Mouse (Mus musculus) ovary, postnatal 10 days (tissue): ENCODE data around the gene Anapc2.

Experiments
- DNase-seq: peaks from one replicate; pipeline ENCODE4 v3.0.0; 2022; ENCODE audit warnings: low spot score

Anapc2 gene

DNA sequence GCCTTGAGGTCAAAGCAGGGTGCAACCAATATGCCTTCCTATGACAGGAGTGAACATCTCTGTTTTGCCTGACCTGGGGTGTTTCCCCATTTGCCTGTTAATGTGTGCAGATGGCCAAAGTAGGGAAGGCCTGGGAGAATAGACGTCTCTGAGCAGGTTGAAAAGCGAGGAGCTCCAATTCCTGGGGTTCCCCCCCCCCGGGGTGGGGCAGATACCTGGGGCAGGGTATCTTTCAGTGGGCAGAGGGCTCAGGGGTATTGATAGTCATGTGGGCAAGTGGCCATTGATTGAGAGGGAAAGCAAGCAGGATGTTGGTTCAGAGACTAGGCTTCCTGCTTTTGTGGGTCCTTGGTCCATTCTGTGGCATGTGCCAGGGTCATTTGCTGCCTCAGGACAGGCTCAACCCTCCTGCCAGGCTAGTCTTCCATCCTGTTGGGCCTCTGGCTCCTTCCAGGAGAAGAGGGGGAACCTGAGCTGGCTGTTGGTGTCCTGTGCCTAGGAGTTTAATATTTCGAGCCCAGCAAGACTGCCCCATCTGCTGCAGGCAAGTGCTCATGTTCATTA, 4.5 kb upstream of the Anapc2 start:
- DNase-seq = no peak

DNA sequence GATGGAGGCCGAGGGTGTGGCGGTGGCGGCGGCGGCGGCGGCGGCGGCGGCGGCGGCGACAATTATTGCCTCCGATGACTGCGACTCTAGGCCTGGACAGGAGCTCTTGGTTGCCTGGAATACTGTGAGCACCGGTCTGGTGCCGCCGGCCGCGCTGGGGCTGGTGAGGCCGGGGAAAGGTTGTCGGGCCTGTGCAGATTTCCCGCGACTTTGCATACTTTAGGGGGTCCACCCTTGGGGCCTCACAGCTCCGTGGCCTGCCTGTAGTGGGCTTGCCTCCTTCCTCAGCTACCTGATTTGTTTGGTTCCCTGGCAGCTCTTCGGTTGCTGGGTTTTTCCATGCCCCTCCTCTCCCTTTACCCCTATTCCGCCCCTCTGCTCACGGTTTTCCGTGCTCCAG, 237 bp downstream of the Anapc2 start:
- DNase-seq = no peak

GRCm38 (mm10) chr2:25273010-25273409, 732 bp downstream of the Anapc2 start:
- DNase-seq = no peak

DNA sequence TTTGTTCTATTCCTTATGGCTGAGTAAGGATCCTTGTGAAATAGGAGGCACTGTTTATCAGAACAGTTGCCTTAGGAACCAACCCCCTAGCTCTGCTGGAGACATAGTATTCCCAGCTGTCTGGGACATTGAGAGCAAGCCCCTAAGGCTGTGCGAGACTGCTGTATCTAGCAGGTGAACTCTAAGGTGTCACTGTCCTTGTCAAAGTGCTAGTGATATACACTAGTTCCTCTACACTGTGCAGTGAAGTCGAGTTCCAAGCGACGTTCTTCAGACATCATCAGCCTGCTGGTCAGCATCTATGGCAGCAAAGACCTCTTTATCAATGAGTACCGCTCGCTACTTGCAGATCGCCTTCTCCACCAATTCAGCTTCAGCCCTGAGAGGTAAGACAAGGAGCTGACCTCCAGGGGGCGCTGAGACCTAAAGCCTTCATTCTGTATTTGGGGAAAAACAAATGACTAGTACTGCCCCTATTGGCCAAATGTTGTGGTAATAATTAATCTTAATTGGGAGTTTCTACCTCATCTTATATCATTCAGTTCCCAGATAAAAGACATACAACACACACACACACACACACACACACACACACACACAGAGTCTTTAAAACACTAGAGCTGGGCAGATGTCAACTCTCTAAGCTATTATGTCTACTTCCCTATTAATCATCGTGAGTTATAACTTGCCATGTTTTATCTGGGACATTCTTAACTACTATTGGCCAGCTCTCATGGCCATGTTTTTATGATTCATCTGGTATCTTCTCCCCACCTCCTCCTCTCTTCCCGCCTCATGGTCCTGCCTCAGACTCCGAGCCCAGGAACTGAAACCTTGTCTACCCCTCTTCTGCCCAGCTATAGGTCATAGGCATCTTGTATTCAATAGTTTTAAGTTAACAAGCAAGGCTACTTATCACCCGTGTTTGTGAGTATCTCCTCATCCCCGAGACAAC, 6.9 kb downstream of the Anapc2 start:
- no peak for DNase-seq

DNA sequence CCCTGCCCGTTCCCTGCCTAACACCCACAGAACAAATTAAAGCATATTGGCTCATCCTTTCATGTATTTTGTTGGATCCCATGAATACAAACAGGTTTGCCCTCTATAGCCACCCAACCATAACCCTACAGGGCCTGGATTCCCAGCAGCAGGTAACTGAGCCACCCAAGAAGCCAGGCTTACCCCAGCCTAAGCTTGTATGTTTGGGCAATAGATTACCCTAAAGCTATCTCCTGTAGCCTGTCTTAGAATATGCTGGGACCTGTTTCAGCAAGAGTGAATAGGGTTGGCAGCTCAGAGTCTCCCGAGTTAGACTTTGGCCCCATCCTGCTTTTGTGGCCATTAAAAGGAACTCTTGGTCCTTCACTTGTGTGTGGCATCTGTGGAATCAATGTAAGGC, 13.3 kb downstream of the Anapc2 start:
- DNase-seq = no peak

GRCm38 (mm10) chr2:25286314-25286713, 14.0 kb downstream of the Anapc2 start:
- DNase-seq = no peak

GRCm38 (mm10) chr2:25286837-25287636, 14.8 kb downstream of the Anapc2 start:
- DNase-seq = no peak

GRCm38 (mm10) chr2:25287927-25288649, 15.8 kb downstream of the Anapc2 start, which contains the start of gene Tmem210:
Tmem210 (plus strand) TSS chr2:25288145.
- no peak for DNase-seq

DNA sequence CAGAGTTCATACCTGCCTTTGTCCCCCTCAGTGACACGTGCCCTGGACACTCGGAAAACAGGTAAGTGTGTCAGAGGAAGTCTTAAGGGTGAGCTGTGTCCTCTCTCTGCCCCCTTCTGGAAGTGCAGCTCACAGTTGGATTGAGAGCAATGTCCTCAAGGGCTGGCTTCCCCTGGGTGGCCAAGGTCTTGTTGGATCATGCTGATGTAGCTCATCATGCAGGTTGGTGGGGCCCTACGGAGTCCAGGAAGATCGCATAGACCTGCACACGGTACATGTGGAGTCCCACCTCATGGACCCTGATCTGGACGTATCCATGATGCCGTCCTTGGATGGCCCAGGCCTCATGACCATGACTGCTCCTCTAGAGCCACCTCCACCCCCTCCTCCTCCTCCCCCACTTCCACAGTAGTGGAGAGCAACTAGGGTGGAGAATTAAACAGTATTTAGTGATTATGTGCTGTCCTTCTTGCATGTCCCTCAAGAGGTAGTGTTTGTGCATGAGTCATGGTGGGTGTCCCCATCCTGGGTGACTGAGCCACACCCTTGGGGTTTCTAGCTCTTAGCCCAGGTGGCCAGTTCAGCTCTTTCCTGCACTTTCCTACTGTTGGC, 16.6 kb downstream of the Anapc2 start:
- DNase-seq = no peak

DNA sequence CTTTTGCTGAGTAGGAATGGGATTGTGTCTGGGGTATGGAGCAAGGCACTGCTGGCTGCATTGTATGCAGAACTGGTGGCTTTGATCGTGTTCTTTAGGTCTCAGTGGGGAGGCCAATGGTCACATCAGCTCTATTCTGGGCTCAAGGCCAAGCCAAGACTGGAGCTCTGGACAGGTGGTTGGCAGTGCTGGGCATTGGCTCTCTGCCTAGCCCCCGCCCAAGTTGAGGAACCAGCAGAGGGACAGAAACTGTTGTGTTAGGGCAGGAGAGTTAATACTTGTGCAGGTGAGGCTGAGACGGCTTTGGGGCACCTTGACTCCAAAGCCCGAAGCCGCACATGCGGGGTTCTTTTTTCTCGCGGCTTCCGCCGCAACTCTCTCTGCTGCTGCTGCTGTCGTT, 17.4 kb downstream of the Anapc2 start, which contains the start of gene Lrrc26:
Gene Lrrc26, plus strand, starts transcription at position 265 of the 400 bp plus-strand sequence.
- no peak for DNase-seq

DNA sequence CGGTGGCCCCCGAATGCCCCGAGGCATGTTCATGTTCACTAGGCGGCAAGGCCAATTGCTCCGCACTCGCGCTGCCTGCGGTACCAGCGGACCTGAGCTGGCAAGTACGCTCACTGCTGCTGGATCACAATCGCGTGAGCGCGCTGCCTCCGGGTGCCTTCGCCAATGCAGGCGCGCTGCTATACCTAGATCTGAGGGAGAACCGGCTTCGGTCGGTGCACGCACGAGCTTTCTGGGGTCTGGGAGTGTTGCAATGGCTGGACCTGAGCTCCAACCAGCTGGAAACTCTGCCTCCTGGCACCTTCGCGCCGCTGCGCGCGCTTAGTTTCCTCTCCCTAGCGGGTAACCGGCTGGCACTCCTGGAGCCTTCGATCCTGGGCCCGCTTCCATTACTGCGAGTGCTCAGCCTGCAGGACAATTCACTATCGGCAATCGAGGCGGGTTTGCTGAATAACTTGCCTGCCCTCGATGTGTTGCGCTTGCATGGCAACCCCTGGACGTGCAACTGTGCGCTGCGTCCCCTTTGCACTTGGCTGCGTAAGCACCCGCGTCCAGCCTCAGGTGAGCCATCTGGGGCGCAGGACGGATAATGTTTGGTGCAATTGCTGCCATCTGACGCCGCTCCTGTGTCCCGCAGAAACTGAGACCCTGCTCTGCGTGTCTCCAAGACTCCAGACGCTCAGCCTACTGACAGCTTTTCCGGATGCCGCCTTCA, 18.0 kb downstream of the Anapc2 start:
- DNase-seq = no peak

GRCm38 (mm10) chr2:25290816-25291130, 18.5 kb downstream of the Anapc2 start:
- DNase-seq = no peak

DNA sequence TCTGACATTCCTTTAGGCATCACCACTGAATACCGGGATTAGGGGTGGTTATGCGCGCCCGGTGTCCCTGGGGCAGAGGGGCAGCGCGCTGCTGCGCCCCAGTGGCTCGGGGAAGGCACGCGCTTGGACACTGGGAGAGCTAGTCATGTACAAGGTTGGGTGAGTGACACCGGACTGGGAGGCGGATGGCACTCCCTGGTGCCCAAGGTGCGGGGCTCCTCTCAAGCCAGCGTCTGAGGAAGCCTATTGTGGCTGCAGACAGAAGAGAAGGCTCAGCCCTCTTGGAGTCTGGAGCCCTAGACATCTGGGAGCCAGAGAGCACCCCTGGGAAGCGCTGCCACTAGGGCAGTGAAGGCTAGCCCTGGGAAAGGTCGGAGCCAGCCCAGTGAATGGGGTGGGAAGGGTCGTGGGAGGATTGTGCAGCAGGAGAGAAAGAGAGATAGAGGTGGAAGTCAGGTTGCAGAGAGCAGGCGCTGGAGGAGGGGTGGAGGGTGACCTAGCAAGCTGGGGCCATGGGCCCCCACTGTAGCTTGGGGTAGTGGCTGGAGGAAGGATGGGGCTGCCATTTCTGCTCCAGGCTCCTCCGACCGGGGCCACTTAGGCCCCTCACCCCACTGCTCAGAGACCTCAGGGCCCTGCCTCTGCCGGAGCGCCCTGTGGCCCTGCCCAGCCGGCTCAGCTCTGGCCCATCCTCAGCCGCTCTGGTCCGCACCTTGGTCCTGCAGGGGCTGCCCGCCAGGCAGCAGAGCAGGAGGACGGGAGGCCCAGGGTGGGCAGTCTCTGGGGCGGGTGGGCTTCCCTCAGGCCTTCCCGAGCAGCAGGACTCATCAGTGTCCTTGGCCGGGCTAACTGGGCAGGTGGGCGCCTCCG, 19.1 kb downstream of the Anapc2 start:
- no peak for DNase-seq

DNA sequence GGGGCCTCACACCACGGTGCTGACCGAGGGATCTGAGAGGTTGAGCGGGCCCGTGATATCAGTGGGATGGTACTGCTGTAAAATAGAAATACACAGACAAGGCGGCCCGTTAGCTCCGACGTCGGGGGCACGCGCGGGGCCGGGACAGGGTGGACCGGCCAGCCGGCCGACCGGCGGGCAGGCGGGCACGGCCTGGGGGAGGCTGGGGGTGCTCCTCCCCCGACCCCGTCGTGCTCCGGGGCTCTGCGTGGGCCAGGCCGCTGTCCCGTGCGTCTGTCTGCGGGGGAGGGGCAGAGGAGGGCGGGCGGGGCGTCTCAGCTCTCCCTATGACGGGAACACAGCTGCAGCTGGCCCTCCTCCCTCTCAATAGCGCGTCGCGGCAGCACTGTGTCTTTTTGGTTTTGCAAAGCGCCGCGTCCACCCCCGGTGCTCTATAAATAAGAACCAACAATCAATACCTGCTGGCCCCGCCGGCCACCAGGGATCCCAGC, 19.8 kb downstream of the Anapc2 start:
- DNase-seq = no peak

GRCm38 (mm10) chr2:25292856-25293255, 20.6 kb downstream of the Anapc2 start:
- no peak for DNase-seq

GRCm38 (mm10) chr2:25293706-25294105, 21.4 kb downstream of the Anapc2 start:
- DNase-seq = no peak

DNA sequence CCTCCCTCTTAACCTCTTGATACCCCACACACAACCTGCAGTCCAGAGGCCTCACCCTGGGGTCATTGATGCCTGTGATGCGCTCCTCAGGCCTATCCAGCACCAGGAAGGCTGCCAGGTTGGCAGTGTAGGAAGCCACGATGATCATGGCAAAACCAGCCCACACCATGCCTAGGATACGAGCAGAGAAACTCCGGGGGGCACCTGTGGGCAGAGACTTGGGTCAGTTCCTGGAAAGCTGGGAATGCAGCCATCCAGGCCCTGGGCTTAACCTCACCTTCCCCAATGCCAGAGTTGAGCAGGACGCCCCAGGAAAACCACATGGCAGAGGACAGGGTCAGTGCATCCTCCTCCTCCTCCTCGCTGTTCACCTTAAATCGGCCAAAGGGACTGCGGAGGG, 24.8 kb downstream of the Anapc2 start:
- no peak for DNase-seq

DNA sequence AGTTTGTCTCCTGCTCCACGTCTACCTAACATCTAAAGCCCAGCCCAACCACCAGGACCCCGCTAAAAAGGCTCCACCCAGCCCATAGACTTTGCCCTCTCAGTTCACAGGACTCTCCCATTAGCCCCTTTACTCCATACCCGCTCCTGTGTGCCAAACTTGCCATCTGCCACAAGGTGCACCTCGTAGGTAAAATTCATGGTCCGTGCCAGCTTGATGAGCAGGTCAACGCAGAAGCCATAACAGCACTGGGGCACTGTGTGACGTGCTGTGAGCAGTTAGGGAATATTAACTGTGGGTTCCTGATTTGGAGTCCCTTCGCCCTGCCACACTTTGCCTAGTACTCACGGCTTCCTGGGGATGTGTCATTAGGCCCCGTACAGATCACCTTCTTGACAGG, 25.8 kb downstream of the Anapc2 start:
- no peak for DNase-seq

DNA sequence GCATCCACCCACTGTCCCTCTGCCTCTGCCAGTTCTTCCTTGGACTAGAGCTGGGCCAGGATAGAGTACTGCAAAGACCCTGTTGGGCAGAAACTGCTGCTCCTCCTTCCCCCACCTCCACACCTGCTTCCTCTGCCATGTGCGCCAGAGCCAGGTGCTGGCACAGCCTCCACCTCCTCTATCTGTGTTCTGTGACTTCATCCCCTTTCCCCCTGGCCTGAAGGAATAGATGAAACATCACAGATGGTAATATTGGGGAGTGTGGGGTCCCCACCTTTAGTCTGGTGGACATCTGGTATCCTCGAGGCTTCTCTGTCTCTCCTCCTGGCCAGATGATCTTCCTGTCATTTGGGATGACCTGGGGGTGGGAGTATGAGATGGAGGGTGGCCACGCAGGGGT, 31.2 kb downstream of the Anapc2 start:
- DNase-seq = no peak
